Mouse (Mus musculus) spleen, adult 2 months (tissue): ENCODE measurements around the gene Sphk2.

Experiments used
- CTCF ChIP-seq: fragments of 200-500 bp; IDR thresholded peaks from 2 replicates; pipeline ENCODE4 v1.5.1; 2011; ENCODE audit warnings: mild to moderate bottlenecking, inconsistent platforms; ENCODE audit not compliant: insufficient read depth, insufficient read length, insufficient replicate concordance; ENCODE audit errors: extremely low read depth
- POLR2A ChIP-seq: fragments of 200-500 bp; IDR thresholded peaks from 2 replicates; pipeline ENCODE4 v1.6.1; 2011; ENCODE audit warnings: low read depth, low read length, inconsistent platforms

DNA sequence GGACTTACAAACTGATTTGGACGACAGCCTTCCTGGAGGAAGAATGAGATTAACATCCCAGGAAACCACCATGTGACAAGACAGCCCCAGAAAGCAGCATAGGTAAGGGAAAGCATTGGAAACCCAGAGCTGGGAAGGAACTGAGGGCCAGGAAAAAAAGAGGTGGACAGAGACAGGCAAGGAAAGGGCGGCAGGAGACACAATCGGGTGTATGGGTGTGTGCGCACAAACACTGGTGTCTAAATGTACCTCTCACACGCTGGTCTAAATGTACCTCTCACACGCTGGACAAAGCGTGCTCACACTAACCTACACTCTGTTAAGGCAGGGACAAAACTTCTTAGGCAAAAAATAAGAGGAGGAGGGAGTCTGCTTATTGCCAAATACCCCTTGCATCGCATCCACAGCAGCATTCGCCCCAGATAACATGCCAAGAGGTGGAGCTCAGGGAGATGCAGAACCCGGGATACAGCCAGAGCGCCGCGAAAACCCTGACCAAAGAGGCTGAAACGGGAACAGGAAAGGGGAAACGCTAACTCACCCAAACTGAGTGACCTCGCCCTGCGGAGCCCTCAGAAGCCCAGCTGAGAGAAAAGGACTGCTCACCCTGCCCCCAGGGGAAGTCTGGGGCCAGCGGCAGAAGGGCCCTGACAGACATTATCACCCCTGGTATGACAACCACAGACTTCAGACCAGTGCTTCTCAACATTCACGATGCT, 1.9 kb downstream of the Sphk2 start:
- TF ChIP-seq CTCF, result no peak
- no peak for TF ChIP-seq POLR2A
